Mouse (Mus musculus): ENCODE data around the gene Banf2.

Gene Banf2

DNA sequence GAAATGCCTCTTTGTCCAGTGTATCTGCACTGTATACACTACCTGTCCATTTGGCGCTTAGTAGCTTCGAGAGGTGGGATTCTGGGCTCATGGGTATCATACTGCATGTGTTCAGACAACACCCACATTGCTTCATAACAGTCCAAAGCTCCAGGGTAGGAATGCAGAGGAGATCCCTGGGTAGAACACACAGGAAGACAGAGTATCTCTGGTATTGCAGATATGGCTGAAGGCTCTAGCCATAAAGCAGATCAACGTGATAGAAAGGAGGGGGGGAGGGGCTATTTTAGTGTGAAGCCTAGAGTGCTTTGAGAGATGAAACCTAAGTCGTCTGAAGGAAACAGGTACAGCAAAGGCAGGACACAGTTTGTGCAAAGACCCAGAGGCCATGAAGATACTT lies 6.4 kb upstream of the Banf2 start:
- no peak for DNase-seq

DNA sequence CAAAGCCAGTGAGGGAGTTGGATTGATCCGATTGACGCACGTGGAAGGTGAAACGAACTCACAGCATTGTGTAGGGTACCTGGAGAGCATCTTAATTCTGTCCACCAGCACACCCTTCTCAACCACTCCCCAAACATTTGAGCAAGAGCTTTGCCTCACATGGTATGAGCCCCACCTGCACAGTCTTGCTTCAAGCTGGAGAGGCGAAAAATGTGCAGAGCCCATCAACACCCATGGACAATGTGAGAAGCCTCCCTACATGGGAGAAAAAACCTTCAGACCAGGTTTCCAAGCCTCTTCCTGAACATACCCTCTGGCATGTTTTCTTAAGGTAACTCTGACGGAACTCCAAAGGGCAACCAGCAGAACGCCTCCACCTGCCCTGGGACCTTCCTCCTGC lies 2.1 kb upstream of the Banf2 start:
- DNase-seq: no peak

DNA sequence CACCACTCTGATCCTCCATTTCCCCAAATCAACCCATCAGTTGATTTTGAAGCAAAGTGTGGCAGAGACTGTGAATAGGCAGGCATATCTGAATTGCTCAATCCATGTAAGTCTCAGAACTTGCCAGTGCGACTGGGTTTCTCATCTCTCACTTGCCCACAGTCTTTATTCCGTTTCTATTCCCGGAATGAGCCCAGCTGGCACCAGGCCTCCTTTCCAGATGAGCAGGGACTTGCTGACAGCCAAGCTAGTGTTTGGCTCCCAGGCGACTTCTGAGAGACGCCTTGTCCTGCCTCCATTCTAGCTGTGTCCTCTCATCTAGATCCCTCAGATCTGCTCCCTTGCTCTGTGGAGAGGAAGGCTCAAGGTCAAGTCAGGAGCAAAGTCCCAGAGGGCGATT lies 11.9 kb downstream of the Banf2 start:
- no peak for DNase-seq

DNA sequence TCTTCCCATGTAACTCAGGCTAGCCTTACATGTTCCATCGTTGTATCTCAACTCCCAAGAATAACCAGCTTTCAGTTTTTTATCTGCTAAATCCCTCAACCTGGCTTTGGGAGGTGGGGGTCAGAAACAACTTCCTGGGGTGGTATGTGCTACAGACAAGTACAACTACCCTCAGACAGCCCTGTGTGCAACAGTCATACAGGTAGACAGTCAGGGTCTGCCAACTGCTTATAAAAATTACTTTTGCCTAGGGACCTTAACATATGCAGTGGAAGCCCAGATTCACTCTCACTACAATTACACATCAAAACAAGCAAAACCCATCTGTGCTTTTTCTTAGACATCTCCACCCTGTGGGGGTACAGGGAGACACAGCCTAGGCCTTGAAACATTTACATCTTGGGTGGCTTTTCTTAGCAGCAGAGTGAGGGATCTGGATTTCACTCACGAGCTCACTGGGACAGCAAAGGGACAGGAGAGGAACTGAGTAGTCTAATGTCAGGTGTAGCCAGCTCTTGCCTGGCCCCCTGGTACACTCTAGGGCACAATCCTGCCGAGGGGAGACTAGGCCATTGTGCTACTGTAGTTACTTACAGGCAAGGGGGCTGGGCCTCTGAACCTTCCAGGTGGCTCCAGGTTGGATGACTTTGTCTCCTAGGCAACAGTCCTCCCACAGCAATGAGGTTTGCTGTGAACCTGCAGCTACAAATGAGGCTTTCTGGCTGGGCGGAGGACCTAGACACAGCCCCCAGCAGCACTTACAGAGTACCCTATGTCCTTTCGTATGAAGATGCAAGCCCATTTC lies 13.1 kb downstream of the Banf2 start:
- no peak for DNase-seq

DNA sequence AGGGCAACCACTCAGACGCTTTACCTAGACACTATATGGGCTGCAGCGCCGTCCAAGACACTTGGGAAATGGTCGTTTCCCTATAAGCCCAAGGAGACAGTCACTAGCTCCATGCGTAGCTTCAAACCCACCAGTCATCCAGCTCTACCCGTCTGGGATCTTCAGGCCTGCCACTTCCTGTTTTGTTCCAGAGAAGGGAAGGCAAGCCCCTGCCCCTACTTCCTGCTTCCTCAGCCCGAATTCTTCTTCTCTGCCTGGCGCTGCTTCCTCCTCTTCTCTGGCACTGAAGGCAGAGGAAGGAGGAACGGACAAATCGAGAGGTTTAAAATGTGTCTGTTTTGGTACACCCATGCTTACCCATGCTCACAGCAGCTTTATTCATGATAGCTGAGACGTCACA lies 14.1 kb downstream of the Banf2 start:
- DNase-seq: no peak

DNA sequence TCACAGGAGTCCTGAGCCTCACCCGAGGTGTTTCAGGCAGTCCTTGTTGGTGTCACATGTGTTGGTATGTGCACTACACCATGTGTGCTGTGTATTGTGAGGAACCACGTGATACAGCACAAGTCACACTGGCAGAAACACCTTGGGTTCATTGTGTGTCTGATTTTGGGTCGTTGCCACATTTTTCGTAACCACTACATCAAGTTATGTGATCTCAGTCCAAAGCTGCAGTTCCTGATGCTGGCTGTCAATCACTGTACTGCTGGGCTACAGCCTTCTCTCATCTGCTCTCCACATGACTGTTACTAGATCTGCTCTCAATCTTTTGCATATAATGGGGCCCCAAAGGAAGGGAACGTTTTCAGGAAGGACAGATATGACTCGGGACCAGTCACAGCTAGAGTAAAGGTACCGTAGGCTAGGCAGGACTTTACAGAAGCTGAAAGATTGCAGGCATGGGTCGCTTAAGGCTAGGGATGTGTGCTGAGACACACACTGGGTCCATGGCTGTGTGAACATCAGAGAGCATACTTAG lies 17.4 kb downstream of the Banf2 start:
- no peak for DNase-seq

DNA sequence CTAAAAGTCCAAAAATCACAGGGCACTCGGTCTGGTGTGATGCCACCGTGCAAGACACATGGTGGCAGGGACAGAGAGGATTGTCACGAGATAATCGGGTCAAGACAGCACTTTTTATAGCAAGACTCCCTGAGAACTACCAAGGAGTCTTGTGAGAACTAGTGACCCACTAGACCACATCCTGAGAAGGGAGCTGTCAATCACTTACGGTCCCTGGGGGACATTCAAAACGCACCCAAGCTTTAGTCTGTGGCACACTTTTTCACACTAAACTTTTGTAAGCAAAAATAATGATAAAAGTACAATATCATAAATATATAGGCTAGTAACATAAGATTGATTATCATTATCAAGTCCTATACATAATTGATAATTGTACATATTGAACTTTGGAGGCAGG lies 18.0 kb downstream of the Banf2 start:
- no peak for DNase-seq

DNA sequence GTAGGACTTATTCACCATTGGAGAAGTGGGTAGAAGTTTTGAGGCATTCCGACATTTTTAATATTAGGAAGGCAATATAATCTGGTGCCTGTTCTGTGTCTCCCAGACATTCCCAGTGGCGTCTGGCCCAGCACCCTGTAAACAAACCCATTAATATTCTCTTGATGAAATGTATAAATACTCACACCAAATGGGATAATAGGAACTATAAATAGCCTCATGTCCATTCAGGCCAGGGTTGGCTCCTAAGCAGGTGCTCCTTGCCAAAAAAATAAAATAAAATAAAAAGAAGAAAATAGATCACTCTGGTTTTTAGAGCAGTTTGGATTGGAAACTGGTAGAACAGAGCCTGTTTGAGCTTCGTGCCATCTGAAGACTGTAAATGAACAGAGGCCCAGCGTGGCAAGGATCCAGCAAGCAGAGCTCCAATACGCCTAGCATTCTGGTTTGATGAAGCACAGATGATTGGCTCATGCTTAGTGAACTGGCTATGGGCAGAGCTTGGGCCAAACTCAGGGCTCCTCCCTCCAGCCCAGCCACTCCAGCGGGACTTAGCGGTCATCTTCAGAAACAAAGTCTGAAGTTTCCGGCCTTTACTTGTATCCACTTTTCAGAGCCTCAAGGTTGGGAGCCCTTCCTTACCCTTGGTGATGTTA lies 19.7 kb downstream of the Banf2 start:
- no peak for DNase-seq

DNA sequence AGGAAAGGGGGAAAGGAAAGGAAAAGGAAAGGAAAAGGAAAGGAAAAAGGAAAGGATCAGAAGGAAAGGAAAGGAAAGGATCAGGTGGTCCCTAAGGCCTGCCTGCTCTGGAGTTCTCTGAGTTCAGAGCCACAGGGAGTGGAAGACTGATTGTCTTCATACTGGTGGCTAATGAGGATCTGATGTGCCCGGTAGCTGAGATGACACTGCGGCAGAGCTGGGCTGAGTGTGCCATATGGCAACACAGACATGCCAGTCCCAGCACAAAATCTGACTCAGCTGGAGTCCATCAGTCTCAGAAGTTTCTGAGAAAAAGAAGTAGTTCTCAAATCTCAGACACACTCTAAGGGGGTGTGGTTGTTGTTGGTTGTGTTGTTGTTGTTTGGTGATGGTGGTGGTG lies 24.9 kb downstream of the Banf2 start:
- DNase-seq: no peak

DNA sequence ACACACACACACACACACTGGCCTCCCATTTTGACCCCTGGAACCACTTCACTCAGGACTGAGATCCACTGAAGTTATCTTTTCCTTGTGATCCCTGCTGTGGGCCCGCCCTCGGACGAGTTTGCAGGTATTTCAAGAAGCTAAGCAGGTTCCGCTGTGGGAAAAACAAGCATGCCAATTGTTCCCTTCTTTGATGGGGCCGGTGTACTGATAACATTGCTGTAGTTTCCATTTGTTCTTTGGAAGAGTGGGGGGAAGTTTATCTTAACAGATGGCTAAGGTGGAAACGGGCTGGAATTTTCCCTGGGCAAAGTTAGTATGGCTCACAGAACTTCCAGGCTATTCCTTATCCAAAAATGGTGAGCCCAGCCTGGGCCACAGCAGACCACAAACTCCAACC lies 28.8 kb downstream of the Banf2 start:
- no peak for DNase-seq

DNA sequence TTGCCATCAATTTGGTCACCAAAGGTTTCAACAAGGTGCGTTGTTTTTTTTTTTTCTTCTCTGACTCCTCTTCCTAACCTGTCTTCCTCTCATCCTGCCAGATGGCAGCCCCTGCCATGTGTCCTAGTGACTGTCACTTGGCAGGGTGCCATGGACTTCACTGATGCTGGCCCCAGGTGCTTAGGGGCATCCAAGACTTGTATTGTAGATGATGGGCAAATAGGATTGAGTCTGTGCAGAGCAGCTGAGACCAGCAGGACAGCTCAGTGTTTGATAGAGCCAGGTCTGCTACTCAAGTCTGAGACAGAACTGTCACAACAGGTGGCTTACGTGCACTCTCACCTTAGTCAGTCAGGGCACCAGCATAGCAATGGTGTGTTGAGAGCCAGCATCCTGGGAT lies 32.6 kb downstream of the Banf2 start:
- DNase-seq: no peak

DNA sequence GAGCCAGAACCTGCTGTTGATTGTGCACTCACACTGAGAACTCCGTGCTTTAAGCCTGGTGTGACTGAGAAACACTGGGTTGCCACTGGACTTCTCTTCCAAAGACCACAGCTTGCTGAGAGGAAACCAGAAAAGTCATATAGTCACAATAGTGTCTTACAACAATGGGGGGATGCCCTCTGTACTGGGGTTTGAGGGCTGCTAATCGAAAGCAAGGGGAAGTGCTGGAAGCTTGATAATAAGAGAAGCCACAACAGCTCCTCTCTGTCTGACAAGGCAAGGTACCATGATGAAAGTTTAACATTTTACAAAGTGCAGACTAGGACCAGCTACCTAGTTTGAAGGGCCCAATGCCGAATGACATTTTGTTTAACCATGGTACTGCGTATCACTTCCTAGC lies 36.8 kb downstream of the Banf2 start:
- DNase-seq: no peak

DNA sequence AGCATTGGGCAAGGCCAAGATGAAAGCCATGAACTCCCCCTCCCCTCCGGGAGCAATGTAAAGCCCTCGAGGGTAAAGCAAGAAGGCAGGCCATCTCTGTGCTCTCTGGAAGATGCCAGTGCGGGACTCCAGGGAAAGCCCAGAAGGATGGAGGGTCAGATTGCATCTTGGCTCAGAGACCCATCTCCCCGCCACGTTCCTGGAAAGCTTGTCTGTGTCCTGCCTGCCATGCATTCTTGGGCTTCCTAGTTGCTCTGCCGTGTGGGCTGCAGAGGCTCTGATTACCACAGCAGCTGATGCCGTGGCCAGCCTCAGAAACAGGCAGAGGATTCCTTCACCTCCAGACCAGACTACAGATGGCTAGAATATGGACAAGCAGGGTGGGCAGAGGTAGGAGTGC lies 37.6 kb downstream of the Banf2 start:
- DNase-seq: no peak

DNA sequence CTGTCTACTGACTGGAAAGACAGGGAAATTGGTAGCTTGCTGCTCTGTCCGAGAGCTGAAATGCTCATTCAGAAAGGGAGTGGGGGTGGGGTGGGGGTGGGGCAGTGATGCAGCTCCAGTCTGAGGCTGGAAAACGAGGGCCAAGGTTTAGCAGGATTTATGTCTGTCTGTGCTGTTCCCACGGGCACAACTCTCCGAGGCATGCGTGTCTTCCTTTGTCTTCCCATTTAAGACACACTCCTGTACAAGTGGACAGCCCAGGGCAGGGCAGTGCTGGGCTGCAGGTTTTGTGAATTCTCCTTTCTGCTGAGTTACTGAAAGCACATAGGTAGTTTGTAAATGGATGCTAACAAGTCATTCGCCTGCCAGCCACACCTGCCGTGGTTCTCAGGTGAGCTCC lies 39.8 kb downstream of the Banf2 start:
- DNase-seq: no peak

DNA sequence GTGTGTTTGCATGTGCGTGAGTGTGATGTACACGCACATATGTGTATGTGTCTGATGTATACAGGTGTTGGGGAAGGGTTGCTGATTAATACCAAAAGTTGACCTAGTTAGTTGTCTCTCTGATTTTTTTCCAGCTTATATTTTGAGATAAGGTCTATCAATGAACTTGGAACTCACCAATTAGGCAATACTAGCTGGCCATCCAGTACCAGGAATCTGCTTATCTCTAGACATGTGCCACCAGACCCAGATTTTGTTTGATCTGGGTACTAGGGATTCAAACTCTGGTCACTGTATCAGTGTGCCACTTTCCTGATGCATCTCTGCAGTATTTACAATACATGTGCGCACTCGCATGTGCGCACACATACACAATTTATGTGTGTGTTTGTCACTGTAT lies 41.2 kb downstream of the Banf2 start:
- DNase-seq: no peak

DNA sequence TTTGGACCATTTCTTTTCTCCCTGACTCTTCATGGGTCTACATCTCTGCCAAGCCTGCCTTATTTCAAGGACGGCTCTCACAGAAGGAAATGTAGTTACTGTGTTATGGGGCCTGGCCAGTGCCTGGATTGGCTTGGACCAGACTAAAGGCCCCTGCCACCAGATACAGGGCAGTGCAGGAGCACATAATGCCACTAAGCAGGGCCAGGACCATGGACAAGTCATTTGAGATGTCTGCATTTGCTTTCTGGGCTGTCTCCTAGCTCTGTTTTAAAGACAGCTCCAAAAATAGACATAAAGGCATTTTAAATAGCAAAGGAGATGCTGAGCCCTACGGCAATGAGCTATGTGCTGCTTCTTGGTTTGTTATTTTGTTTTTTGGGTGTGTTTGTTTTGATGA lies 43.8 kb downstream of the Banf2 start:
- DNase-seq: no peak

DNA sequence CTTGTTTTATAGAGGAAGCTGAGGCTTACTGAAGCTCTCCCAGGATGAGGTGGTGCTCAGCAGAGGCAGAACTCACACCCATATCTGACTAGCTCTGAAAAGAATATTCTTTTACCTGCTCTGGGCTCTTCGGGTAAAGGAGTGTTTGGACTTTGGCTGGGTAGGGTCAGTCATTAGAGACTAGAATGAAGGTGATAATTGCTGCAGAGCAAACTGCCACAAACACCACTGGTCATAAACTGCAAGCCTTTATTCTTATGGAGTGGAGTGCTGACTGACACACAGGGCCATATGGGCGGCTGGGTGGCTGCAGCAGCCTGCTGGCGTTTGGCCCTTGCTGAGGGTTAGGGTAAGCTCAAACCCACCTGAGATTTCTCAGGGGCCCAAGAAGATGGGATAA lies 46.0 kb downstream of the Banf2 start:
- DNase-seq: no peak

DNA sequence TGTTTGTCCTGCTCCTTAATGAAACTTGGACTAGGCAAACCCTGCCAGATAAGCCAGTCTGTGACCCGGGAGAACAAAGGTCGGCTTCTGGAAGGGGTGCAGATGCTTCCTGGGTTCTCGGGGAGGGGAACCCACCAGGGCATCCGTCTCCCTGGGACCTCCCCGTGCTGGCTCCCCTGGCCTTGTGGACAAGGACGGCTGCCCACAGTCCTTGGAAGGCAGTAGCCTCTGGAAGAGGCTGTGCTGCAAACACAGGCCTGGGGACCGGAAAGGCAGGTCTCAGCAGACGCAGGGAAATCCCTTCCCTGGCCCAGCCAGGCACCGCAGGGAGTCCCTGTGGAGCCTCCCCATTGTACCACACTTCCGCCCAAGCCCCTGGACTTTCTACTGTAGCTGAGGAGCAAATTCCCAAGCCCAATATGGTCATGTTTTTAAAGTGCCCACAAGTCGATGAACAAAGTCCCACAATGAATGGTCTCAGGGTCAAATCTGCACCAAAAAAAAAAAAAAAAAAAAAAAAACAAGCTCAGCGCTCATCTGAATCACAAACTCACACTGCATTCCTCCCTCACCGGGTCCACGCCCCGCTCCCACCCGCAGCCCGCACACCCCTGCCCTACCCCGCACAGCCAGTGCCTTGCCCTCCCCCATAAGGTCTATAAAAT lies 53.5 kb downstream of the Banf2 start:
- no peak for DNase-seq

DNA sequence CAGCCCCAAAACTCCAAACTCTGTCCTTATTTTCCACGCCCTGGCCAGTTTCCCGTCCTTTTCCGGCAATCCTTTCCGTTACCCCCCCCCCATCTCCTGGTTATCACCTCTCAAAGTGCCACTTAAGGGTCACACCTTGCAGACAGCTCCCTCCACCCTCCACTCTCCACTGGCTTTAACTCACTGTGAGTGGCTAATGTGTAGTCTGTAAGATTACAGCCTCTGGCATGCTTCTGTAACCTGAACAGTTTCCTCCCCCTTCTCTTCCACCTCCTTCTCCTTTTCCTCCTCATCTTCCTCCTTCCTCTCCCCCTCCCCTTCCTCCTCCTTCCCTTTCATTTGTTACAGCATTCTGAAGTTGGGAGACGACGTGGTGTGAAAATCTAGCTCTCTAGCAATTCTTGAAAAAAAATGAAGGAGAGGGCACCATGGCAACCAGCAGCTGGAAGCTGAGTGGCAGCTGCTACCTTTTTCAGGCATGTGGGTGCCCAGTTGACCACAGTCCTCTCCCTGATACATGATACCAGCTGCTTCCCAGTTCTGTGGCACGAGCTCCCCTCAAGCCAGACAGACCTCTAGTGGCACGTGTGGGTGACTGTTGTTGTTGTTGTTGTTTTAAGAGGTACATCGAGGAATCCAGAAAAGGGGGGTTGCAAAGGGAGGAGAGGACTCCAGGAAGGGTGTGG lies 55.2 kb downstream of the Banf2 start:
- no peak for DNase-seq

DNA sequence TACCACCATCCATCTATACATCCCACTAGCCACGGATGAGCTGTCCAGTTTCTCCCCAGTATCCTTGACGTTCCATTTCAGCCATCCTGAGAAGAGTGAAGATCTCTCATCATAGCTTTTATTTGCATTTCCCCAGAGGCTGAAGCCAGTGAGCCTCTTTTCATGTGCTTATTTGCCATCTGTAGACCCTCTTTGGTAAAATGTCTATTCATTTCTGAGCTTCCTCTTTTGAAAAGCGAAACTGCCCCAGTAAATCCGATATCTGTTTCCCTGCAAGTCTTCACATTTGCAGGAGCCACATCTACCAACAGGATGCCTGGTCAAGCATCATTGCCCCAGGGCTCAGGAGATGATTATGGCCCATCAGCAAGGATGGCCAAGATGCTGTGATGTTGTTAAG lies 59.9 kb downstream of the Banf2 start:
- DNase-seq: no peak

DNA sequence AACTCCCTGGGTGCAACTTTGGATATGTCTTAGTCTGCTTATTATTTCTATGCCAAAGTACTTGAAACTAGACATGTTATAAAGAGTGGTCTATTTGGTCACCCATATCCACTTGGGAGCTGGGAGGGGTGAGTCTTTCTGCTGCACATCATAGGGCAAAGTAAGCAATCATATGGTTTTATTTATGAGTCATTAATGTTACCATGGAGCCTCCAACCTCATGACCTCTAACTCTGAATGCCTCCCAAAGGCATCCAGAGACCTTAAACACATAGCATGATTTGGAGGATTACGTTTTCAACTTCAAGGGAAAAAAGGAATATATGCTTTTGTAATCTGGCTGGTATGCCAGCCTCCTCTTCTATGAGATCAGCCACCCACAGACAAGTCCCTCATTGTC lies 61.9 kb downstream of the Banf2 start:
- no peak for DNase-seq

DNA sequence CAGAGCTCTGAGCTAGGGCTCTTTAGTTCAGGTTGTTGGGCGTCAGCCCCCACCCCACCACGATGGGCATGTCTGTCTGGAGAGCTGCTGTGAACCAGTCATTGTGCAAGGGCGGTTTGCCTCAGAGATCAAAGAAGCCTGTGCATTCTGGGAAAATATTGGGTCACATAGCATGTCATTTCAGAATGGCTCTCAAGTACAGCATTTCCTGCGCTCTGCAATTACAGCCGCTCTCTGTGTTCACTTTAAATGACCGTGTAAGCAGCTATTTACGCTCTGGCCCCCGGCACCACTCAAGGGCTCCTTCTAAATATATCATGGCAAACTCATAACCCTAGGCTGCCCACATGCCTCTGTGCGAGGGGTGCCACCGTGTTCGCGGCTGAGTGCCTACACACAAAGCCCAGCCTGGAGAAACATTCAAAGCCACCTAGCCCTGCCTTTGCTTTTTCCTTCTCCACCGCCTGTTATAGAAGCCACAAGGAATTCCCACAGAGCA lies 68.7 kb downstream of the Banf2 start:
- no peak for DNase-seq

DNA sequence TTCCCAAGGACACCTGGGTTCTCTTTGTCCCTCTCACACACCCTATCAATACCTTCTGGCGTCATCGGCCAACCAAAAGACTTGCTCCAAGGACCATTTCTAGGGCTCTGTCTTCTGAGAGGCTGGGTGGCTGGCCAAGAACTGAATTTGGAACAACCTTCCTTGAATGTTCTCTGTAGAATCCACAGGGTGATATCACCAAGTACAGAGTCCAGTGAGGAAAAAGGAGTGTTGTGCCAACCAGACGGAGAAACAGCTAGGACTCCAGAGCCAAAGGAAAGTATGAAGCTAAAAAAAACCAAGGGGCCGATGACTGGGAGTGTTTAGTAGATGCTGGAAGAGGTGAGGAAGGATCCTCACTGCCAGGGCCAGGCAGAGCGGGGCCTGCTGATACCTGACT lies 74.5 kb downstream of the Banf2 start:
- DNase-seq: no peak
